17 mouse cellular contexts compared by ENCODE assay signal in the genomic region with DNA sequence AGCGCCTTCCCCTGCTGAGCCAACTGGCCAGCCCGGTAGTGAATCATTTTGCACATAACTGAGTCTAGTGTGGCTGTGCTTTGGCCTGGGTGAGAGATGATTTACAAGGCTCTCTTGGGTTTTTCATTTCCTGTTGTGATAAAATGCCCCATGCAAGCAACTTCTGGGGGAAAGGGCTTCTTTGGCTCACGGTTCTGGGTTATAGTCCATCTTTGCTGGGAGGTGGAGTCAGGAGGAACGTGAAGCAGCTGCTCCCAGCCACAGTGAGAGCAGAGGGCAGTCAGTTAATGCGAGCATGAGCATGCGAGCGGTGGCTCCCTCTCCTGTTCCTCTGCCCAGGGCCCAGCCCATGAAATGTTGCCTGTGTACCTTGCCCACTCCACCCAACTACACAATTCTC. TPM values are rescaled to one million over a fixed set of nuclear protein-coding genes. Genes with fewer than 3 reads are reported as not detected.
DNase-seq lines count a peak whose midpoint lies in the region; TF ChIP-seq lines count a peak whose summit lies in the region.
"Had no signal": no experiment of that assay in that cellular context is flagged by ENCODE, and none has a peak within 500 bp of the region (broad histone marks: within the 10 kb centered on the region; RNA-seq: fewer than 3 reads in every experiment).

No protein-coding gene starts in this region.

- no peaks in the 10 kb centered on the region for H3K4me1 ChIP-seq in heart, adult 2 months (ENCODE audit: control insufficient read depth, insufficient read depth, low read length)
- H3K4me1 ChIP-seq: heart, embryonic 15.5 days; liver, embryonic 15.5 days; midbrain, embryonic 15.5 days; neural tube, embryonic 13.5 days had no signal

- H3K27ac ChIP-seq in layer of hippocampus, adult 2 months: 0 out of 2 replicates have a peak overlapping the region, but pooled peaks have one; percentile 14
- no peak overlapping the region for H3K27ac ChIP-seq in heart, adult 2 months
- H3K27ac ChIP-seq: heart, embryonic 15.5 days; hindbrain, embryonic 14.5 days; liver, embryonic 15.5 days; midbrain, embryonic 15.5 days; neural tube, embryonic 13.5 days had no signal

- no peak for TF ChIP-seq EP300 in heart, adult 2 months (IDR thresholded peaks at IDR 0.05; ENCODE audit: insufficient read depth, low read depth, low read length)

- H3K27me3 ChIP-seq in heart, adult 2 months (ENCODE audit: control insufficient read depth, insufficient read depth, low read length): no peaks in the 10 kb centered on the region
- H3K27me3 ChIP-seq: heart, embryonic 15.5 days; liver, embryonic 15.5 days; midbrain, embryonic 15.5 days; neural tube, embryonic 13.5 days; Patski had no signal

- intact Hi-C loops in heart, adult 2 months (cut with DNase I): no loop called here

- no peaks in the 10 kb centered on the region for H3K79me2 ChIP-seq in heart, adult 2 months (replicated peaks; ENCODE audit: control insufficient read depth, insufficient read depth, low read length)

- TF ChIP-seq CTCF in layer of hippocampus, adult 2 months (conservative IDR thresholded peaks at IDR 0.05): no peak
- no peak for TF ChIP-seq CTCF in heart, adult 2 months (IDR thresholded peaks at IDR 0.05)

- no peak overlapping the region for H3K9ac ChIP-seq in heart, adult 2 months (ENCODE audit: low read depth, low read length)
- H3K9ac ChIP-seq: heart, embryonic 15.5 days; hindbrain, embryonic 14.5 days; liver, embryonic 15.5 days; midbrain, embryonic 15.5 days; neural tube, embryonic 13.5 days had no signal

- H3K36me3 ChIP-seq in heart, adult 2 months (ENCODE audit: control insufficient read depth, insufficient read depth, low read length): no peaks in the 10 kb centered on the region
- H3K36me3 ChIP-seq: liver, embryonic 15.5 days had no signal

- no peak overlapping the region for H3K4me3 ChIP-seq in layer of hippocampus, adult 2 months
- no peak overlapping the region for H3K4me3 ChIP-seq in heart, adult 2 months
- H3K4me3 ChIP-seq: heart, embryonic 15.5 days; liver, embryonic 15.5 days; midbrain, embryonic 15.5 days; neural tube, embryonic 13.5 days had no signal

- no peak for DNase-seq in layer of hippocampus, adult 2 months (ENCODE audit: low spot score in 2 of 2)
- DNase-seq in layer of hippocampus, adult 11-12 months (ENCODE audit: low spot score): no peak
- peak; percentile 74 to 85 for DNase-seq in kidney, adult 8-10 months
- peak; percentile 81 for DNase-seq in large intestine, adult 2 months (ENCODE audit: low read depth, low spot score)
- peak; percentile 46 for DNase-seq in yolk sac, embryonic 10.5 days (ENCODE audit: low spot score)
- no peak for DNase-seq in cerebellum, adult 11-12 months
- DNase-seq in heart, adult 2 months: no peak
- no peak for DNase-seq in thymus, adult 18-20 months
- DNase-seq: cerebellum, adult 8-10 months; lung, postnatal 4 days; retina, postnatal 1 day had no signal

- WGBS in large intestine, adult 2 months: 23% methylated on average over 7 of the region's 7 CpGs
- 73% methylated on average over 7 of the region's 7 CpGs for WGBS in heart, adult 2 months

- TF ChIP-seq POLR2A in heart, adult 2 months (IDR thresholded peaks at IDR 0.05; ENCODE audit: insufficient read depth, low read depth, low read length): no peak

RNA-seq across cellular contexts. Expression of a gene that starts 33.0 kb away (rescaled TPM):
- total RNA-seq in layer of hippocampus, adult 2 months (2021): 10 to 100 TPM; 30.1 to 32.4 TPM
- 8.0 and 12.6 TPM in 2 replicates for polyA plus RNA-seq in large intestine, adult 2 months (2012; rRNA removed)
- total RNA-seq in heart, adult 2 months (2021): 10 to 100 TPM; 14.0 to 15.1 TPM
- 4.8 and 14.5 TPM in 2 replicates for polyA plus RNA-seq in heart, adult 2 months (2012; rRNA removed)

Comparison
In these comparisons a context has a peak if more than half of its experiments do, and no peak if none do; other contexts are left out.
1. DNase-seq: peak in kidney, adult 8-10 months (2 of 2), large intestine, adult 2 months (single experiment) and yolk sac, embryonic 10.5 days (single experiment); none in layer of hippocampus, adult 2 months (0 of 2), layer of hippocampus, adult 11-12 months (single experiment), cerebellum, adult 11-12 months (single experiment), heart, adult 2 months (0 of 2) and thymus, adult 18-20 months (0 of 2).